Mouse (Mus musculus) embryo, embryonic 9.5 days (tissue): Measurements from ENCODE around the gene Stap2.

Experiments
- DNase-seq: peaks from one replicate; pipeline ENCODE4 v3.0.0-alpha.2; 2017; ENCODE audit errors: extremely low spot score

The Stap2 gene

DNA sequence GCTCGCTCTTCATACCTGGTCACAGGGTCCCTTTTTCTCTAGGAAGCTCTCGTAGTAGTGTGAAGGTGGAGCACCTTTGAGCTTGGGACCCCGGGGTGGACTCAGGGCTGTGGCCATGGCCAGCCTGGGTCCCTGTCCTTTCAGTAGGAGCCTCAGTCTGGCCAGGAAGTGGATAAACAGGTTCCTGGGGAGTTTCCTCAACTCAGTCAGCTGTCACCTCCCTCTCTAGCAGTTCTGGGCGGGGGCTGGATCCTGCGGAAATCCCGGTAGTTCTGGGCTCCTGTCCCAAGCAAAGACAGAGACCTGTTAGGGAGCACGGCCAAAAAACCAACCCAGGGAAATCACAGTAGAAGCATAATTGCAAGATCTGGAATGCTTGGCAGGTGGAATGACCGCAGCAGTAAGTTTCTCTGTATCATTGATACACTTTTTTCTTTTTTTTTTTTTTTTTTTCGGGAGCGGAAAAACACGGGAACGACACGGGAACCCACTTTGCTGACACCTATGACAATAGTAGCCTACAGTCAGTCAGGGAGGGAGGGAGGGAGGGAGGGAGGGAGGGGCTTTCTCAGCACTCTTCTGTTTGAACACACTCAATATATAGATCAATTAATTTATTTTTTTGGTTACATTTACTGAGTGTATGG is at the start of gene Stap2, which contains the start of gene Mpnd:
Gene Stap2 (minus strand): TSS at position 170 of the 647 bp plus-strand sequence.
Gene Mpnd (plus strand): TSS at position 297 of the 647 bp plus-strand sequence.
- no peak for DNase-seq

GRCm38 (mm10) chr17:56054938-56055337 is 49.6 kb upstream of the Stap2 start:
- no peak for DNase-seq

DNA sequence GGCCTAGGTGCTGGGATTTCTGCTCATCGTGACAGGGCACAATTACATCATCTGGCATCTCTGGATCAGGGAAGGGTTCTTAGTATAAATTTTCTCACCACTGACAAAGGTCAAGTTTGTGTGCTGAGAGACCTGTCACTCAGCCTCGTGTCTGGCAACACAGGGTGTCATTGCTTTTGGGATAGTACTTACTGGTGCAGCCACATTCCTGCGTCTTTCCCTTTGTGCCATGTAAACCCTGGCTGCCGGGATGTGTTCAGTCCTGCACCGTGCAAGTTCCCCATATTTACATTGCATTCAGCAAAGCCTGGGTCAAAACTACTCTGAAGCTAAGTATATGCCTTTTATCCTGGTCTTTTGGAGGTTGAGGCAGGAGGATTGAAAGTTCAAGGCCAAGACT is 46.0 kb upstream of the Stap2 start:
- DNase-seq, result no peak

DNA sequence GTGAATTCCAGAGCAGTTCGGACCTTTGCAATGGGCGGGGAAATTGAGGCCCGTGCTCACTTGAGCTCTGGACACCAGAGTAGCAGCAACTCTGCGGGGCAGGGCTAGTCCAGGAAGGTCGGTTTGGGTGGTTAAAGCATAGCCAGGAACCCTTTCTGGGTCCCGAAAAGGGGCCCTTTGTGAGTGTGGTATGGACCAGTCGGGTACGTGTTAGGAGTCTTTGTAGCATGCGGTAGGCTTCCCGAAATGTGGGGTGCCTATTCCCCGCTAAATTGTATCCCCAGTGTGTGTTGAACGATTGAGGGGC is 35.4 kb upstream of the Stap2 start:
- DNase-seq, result no peak

DNA sequence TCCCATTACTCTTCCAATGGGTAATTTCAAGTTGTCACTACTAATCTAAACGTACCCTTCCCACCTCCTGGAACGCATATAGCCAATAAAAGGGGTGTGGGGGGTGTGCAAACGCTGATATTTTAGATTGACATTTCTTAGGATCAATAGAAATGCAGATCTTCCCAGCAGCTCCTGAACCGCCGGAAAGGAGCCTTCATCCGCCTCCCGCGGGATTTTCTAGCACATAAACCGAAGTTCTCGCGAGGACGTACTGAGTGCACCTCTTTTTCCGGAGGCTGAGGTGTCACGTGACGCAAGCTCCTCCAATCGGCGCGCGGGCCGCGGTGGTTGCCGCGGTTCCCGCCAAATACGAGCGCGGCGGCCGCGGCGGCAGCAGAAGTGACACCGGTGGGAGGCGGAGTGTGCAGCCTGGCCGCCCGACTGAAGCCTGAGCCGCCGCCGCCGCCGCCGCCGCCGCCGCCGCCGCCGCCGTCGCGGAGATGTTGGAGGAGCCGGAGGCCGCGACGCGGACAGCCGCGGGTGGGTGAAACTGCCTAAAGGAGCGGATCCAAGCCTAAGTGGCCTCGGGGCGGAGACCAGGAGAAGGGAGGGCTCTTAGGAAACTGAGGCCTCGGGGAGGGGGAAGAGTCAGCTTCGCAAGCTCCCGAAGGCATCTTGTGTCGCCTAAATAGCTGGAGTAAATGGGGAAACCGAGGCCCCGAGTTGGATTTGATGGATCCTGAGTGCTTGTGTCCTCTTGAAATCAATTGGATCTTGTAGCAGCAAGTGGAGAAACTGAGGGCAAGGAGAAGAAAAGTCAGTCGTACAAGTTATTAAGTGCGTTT is 34.9 kb upstream of the Stap2 start, which contains the start of gene Chaf1a:
Gene Chaf1a (plus strand): TSS at position 410 of the 827 bp plus-strand sequence.
- peak; percentile 93 for DNase-seq

DNA sequence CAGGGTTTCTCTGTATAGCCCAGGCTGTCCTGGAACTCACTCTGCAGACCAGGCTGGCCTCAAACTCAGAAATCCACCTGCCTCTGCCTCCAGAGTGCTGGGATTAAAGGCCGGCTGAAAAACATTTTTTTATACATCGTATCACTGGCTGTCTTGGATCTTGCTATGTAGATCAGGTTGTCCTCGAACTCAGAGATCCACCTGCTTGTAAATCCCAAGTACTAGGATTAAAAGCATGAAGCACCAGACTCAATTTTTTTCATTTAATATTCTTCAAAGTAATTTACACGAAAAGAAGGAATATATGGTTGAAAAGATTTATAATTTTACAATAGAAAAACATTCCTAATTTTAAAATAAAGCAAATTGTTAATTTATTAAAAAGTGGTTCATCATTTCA is 34.0 kb upstream of the Stap2 start:
- no peak for DNase-seq

- DNase-seq, result no peak
Measured at GRCm38 (mm10) chr17:56038583-56039261, 33.3 kb upstream of the Stap2 start.

DNA sequence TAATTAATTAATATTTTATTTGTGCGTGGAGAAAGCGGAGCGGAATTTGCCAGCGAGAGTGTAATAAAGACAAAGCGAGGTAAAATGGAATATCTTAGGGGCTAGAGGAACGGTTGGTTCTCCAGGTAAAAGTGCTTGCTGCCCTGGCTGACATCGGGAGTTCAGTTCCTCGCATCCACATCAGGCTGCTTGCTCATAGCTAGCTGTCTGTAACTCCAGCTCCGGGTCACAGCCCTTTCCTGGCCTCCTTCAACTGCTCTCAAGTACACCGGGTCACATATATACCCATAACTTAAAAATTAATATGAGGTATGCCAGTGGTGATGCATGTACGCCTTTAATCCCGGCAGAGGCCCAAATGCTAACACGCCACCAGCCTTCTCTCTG is 31.5 kb upstream of the Stap2 start:
- DNase-seq, result no peak

DNA sequence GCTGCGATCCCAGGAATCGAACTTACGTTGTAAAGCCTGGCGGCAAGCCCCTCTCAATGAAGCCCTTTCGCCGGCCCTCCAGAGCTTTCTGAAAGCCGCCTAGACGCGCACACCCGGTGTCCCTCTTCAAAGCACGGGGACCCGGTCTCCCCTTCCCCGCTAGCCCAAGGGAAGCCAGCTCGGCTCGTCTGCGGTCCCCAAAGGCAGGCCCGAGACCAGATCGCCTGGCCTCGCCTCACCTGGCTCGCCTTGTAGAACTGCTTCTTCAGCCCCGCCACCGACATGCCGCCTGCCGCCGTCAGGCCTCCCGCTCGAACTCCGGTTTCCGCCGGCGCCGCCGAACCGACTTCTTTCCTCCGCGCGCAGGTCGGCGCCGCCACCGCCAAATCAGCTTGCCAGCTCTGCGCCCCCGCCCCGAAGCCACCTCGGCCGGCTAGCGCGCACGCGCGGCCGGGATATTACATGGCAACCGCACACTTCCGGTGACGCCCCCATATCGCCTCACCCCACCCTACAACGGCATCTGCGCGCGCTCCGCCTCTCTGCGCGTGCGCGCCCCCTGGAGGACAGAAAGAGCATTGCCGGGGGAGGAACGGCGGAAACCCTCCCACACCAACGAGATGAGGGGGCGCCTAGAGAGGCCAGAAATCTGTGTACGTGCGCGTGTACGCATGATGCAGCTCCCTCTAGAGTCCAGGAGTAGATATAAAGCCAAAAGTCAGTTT is 31.0 kb upstream of the Stap2 start, which contains the start of gene Sh3gl1:
Gene Sh3gl1 (minus strand): TSS at position 460 of the 725 bp plus-strand sequence.
- peak; percentile 99 for DNase-seq

- no peak for DNase-seq
Measured at GRCm38 (mm10) chr17:56035216-56035615, 29.8 kb upstream of the Stap2 start.

DNA sequence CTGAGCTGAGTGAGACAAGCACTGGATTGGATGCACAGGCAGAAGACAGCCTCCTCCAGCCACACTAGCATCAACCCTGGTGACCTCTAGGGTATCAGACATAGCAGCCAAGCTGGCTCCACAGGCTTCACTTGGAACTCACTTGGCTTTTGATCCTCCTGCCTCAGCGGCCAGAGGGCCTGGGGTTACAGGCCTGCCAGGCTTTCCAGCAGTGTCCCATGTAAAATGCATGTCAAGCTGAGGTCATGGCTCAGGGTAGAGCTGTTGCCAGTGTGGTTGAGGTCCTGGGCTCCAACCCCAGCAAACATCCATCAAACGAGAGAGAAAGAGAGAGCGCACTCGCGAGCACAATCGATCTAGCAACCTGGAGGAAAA is 29.3 kb upstream of the Stap2 start:
- no peak for DNase-seq

GRCm38 (mm10) chr17:56034040-56034725 is 28.8 kb upstream of the Stap2 start:
- DNase-seq, result no peak

DNA sequence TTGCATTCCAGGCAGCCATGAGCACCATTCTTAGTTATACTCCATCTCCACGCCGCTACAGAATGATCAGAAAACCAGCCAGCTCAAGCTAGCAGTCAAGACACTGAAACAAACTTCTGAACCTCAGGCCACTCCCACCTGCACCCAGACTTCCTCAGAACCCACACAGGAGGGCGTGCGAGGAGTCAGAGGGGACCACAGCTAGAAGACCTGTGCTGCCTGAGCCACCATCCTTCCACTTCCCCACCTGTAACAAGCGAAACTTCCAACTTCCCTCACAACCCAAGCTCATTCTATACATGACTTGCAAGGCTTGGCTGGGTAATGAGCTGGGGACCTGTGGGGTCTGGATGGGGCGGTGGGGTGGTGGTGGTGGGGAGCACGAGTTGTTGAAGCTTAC is 27.4 kb upstream of the Stap2 start:
- DNase-seq, result no peak

DNA sequence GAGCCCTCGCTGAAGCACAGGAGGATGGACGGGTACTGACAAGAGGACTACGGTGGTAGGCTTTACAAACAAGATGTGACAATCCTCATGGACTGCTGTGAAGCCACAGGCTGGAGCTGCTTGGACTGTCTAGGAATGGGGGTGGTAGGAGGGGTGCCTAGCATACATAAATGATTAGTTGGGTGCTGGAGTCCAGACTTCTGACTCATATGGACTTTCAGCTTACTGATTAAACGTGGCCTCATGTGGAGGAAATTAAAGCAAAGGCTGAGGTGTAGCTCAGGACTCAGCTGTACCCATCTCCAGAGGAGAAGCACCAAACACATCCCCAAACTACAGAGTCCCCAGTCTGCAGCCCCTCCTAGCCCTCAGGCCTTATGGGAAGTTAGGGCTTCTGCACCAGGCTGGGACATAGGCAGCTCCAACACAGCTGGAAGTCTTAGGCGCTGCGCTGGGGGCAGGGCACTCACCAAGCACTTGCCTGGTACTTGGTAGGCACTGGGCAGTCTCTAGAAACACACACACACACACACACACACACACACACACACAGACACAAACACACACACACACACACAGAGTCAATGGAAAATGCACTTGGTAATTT is 26.8 kb upstream of the Stap2 start:
- DNase-seq, result no peak

GRCm38 (mm10) chr17:56031431-56031830 is 26.0 kb upstream of the Stap2 start:
- no peak for DNase-seq

GRCm38 (mm10) chr17:56030919-56031318 is 25.5 kb upstream of the Stap2 start:
- DNase-seq, result no peak

DNA sequence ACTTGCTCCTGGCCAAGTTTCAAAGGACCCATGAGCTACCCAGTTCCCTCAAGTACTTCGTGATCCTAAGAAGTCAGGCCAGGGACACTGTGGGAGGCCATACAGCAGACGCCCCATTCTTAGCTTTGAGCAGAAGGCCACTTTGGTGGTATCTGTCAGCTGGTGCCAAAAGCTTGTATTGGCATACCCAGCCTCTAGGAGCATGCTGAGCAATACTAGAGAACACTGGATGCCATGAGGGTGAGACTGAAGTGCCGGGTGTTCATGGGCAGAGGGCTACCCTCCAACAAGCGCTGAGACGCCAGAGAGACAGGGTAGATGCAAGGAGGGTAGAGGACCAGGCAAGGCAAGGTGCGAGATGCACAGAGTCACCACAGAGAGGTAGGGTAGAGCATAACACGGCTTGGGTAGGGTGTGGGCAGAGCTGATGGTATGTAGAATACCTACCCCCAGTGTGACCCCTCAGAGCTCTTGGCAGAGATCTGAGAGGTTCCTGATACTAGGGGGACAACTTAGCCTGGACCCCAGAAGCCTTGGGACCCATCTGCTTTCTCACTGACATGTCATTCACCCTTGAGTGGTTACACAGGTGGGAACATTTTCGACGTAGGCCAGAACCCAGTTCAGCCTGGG is 25.0 kb upstream of the Stap2 start:
- no peak for DNase-seq

GRCm38 (mm10) chr17:56027801-56028441 is 22.5 kb upstream of the Stap2 start:
- DNase-seq, result no peak

DNA sequence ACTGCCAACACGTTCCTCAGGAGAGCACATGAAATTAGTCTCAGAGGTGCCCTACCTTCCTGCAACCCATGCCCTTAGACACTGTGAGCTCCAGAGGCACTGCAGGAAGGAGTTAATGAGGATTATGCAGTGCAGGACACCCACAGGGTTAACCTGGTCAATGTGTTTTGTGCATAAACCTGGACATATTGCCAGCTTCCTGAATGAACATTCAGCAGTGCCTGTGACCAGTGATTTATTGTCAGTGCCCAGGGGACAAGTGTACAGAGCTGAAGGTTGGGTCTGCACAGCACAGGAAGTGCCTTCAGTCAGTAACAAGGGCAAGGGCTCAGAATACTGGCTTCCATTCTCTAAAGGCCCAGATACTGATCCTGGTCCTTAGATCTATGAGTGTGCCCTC is 21.5 kb upstream of the Stap2 start:
- DNase-seq, result no peak

DNA sequence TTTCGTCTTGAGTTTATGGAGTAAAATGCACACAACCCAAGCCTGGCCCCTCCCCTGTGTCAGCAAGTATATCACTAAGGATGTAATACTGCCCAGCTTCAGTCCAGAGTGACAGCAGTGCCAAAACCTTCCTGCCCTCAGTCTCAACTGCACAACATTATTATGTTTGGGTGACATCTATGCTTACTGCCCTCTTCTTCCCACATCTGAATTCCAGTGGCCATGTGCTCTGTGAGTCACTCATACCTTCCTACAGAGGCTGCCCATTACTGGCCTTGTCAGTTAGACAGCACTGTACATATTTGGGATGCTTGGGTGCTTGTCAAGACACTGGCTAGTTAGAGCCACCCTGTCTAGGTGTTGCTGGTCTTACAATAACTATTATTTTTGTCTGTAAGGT is 20.9 kb upstream of the Stap2 start:
- no peak for DNase-seq
